Mouse (Mus musculus) ES-Bruce4 (cell line): Measurements from ENCODE around the gene Kdf1.

Source experiments
- CTCF ChIP-seq: IDR thresholded peaks from one replicate; pipeline ENCODE4 v1.8.1; 2011; ENCODE audit warnings: low read depth, low read length
- POLR2A ChIP-seq: IDR thresholded peaks from one replicate; pipeline ENCODE4 v1.8.1; 2011; ENCODE audit warnings: low read length; ENCODE audit not compliant: insufficient read depth

GRCm38 (mm10) chr4:133501514-133501913 lies 17.2 kb upstream of the Kdf1 start:
- TF ChIP-seq POLR2A (no peak), CTCF (no peak)
